Mouse (Mus musculus) lung, adult 10 weeks (tissue): Measurements from ENCODE around the gene Osgepl1. TPM values are rescaled to one million over a fixed set of nuclear protein-coding genes. Genes with fewer than 3 reads are reported as not detected.

Source experiments
- polyA plus RNA-seq: library from polyadenylated mRNA; stranded (reverse); fragments of 350-450 nt; fragmentation: Illumina TruSeq; extraction: RNeasy Lipid Tissue Mini Kit (QIAGEN cat#74804); gene quantifications from one replicate; pipeline ENCODE4 v1.2.3, GENCODE M21; 2014; ENCODE audit warnings: low read depth, low replicate concordance; ENCODE audit not compliant: insufficient read depth

Gene Osgepl1
- 8.7 TPM for polyA plus RNA-seq

GRCm38 (mm10) chr1:53312989-53313967 lies at the start of gene Osgepl1:
Gene Osgepl1 (plus strand): TSS chr1:53313624.

GRCm38 (mm10) chr1:53296581-53297383 lies 16.6 kb upstream of the Osgepl1 start, which contains the start of the genes Pms1, Ormdl1 and Gm28778:
Gene Pms1 (minus strand): TSS chr1:53297018.
Gene Ormdl1 (plus strand): TSS chr1:53297095.
Gene Gm28778 (plus strand): TSS chr1:53297111.

GRCm38 (mm10) chr1:53352327-53353261 lies 39.2 kb downstream of the Osgepl1 start, which contains the start of the genes Asdurf, Gm28551 and Asnsd1:
Gene Asdurf (minus strand): TSS chr1:53352619.
Gene Gm28551 (minus strand): TSS chr1:53352667.
Gene Asnsd1 (minus strand): TSS chr1:53352752.

Other genes starting within 250 kb of the Osgepl1 start
- not detected for gene 1700019A02Rik, start 126.0 kb upstream of the Osgepl1 start, polyA plus RNA-seq
- gene Pms1, start 16.6 kb upstream of the Osgepl1 start, polyA plus RNA-seq: 1.3 TPM
- 18.4 TPM for gene Ormdl1, start 16.5 kb upstream of the Osgepl1 start, polyA plus RNA-seq
- not detected for gene Gm28778, start 16.5 kb upstream of the Osgepl1 start, polyA plus RNA-seq
- gene Asdurf, start 39.0 kb downstream of the Osgepl1 start, polyA plus RNA-seq: not detected
- not detected for gene Gm28551, start 39.0 kb downstream of the Osgepl1 start, polyA plus RNA-seq
- 21.3 TPM for gene Asnsd1, start 39.1 kb downstream of the Osgepl1 start, polyA plus RNA-seq